Mouse (Mus musculus): Measurements from ENCODE around the gene Apon.

DNA sequence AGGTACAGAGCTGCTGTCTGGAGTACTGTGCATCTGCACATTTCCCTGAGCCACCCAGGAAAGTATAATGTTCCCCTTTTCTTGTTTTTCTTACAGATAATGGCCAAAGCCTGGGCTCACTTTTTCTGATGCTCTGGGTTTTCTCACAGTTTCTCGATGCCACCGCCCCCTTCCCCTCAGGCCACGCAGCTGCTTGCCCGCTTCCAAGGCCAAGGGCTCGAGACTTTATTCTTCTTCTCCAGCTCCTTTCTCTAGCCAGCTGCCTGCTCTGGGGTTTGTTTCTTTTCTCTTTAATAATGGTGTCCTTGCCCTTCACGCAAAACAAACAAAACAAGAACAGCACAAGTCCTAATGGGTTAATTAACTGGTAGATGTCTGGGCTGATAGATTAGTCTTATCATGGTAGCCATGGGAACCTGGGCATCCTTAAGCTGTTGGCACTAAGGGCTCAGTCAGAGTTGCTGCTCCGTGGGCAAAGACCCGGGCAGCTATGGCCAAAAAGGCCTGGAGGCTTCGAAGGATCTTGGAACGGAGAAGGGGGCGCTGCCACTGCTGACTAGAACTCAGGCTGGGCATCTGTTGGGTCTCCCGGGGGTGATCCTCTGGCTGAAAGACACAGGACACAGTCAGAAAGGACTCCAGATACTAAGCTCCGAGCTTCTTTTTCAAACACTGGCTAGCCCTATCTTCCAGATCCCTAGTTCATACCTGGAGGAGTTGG lies 42.6 kb downstream of the Apon start:
- TF ChIP-seq CTCF (IDR thresholded peaks at IDR 0.05; ENCODE audit: extremely low read depth, insufficient read depth, low read length) (no peak), POLR2A (IDR thresholded peaks at IDR 0.05; ENCODE audit: extremely low read depth, insufficient read depth, low read length) (no peak)
